Mouse (Mus musculus): ENCODE measurements around the gene Camp. TPM values are rescaled to one million over a fixed set of nuclear protein-coding genes. Genes with fewer than 3 reads are reported as not detected.
A peak's percentile ranks its signal among the peaks of the same experiment; 100 is the strongest.
"Not testable (repeated sequence)": the region's sequence is repeated elsewhere in the genome, so short reads cannot be mapped to it uniquely, and the experiment has no call there.

Gene Camp
- polyA plus RNA-seq, 1 experiment from 2014 or later: 5.1 TPM

- DNase-seq (ENCODE audit: low spot score): no peak
Observed at GRCm38 (mm10) chr9:109854341-109854740, 4.9 kb upstream of the Camp start.

GRCm38 (mm10) chr9:109850099-109850498 is 682 bp upstream of the Camp start:
- no peak for DNase-seq (ENCODE audit: low spot score)

GRCm38 (mm10) chr9:109833088-109833412 is 16.4 kb downstream of the Camp start:
- DNase-seq (ENCODE audit: low spot score): no peak

GRCm38 (mm10) chr9:109832391-109833087 is 16.9 kb downstream of the Camp start, which contains the start of gene Nme6:
Nme6 (plus strand) TSS chr9:109832749.
- DNase-seq (ENCODE audit: low spot score): peak; percentile 84

GRCm38 (mm10) chr9:109826181-109826580 is 23.2 kb downstream of the Camp start:
- DNase-seq (ENCODE audit: low spot score): no peak

- no peak for DNase-seq (ENCODE audit: low spot score)
Observed at GRCm38 (mm10) chr9:109825739-109826138, 23.7 kb downstream of the Camp start.

DNA sequence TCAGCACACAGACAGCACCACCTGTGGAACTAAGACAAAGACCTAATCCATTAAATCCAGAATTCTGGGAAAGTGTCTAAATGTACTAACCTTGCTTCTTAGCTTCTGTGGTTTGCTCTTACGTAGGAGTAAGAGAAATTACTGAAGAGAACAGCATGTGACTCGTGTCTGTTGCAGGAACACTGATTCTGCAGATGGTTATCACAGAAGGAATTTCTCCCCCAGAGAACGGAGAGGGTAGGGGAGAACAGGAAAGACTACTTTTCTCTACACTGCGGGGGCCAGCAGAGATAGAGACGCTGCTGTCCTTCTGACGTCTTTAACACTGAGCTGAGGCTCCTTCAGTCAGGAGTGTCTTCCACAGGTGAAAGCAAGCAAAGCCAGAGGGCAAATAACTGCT is 33.1 kb downstream of the Camp start:
- DNase-seq (ENCODE audit: low spot score): no peak

GRCm38 (mm10) chr9:109813424-109813823 is 36.0 kb downstream of the Camp start:
- no peak for DNase-seq (ENCODE audit: low spot score)

GRCm38 (mm10) chr9:109811980-109812379 is 37.4 kb downstream of the Camp start, which contains the start of gene Spink8:
Spink8 (plus strand) TSS chr9:109812280.
- DNase-seq (ENCODE audit: low spot score): no peak

- DNase-seq (ENCODE audit: low spot score): no peak
Observed at GRCm38 (mm10) chr9:109807898-109808297, 41.5 kb downstream of the Camp start.

GRCm38 (mm10) chr9:109806695-109807293 is 42.6 kb downstream of the Camp start:
- no peak for DNase-seq (ENCODE audit: low spot score)

GRCm38 (mm10) chr9:109806260-109806659 is 43.2 kb downstream of the Camp start:
- DNase-seq (ENCODE audit: low spot score): no peak

- not testable (repeated sequence) for DNase-seq (ENCODE audit: low spot score)
Observed at GRCm38 (mm10) chr9:109805596-109805995, 43.8 kb downstream of the Camp start.

DNA sequence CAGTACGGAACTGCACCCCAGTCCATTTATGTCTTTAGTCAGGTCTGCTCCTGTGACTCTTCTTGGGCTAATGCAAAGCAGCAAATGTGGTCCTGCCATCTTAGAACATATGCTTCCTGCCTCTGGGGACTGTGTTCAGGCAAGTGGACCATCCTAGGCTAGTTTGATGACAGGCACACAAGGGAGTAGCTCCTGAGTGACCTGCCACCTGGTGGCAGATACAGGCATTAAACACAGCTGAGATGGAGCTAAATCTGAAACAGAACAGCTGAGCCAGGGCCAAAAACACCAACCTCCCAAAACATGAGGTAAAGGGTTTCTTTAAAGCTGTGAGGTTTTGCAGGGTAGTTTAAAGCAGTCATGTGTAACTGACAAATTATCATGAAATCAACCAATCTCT is 51.4 kb downstream of the Camp start:
- peak; percentile 20 for DNase-seq (ENCODE audit: low spot score)

Small RNA genes within 50 kb of the gene (microRNA-seq; reads per million reads assigned to microRNA genes)
- gene Mir7089 (ENCODE audit: borderline number of aligned reads): 2.1 reads per million

Other genes with a start within 250 kb of the Camp start
- 0.08 TPM in 1 of 2 replicates, not detected in the other for gene Fbxw24, start 223.6 kb downstream of the Camp start, polyA plus RNA-seq (2015; fragmentation: Nextera tagmentation; extraction: Ambion mirVana)
- not detected in 2 replicates for gene Fbxw25, start 185.0 kb downstream of the Camp start, polyA plus RNA-seq (2015; fragmentation: Nextera tagmentation; extraction: Ambion mirVana)
- gene Fbxw18, start 146.9 kb downstream of the Camp start, polyA plus RNA-seq (2015; fragmentation: Nextera tagmentation; extraction: Ambion mirVana): not detected in 2 replicates
- gene Fbxw26, start 103.5 kb downstream of the Camp start, polyA plus RNA-seq (2015; fragmentation: Nextera tagmentation; extraction: Ambion mirVana): not detected in 2 replicates
- not detected in 2 replicates for gene Fbxw27, start 58.9 kb downstream of the Camp start, polyA plus RNA-seq (2015; fragmentation: Nextera tagmentation; extraction: Ambion mirVana)
- 0.81 TPM in 1 of 2 replicates, not detected in the other for gene Spink8, start 37.3 kb downstream of the Camp start, polyA plus RNA-seq (2015; fragmentation: Nextera tagmentation; extraction: Ambion mirVana)
- 40.9 and 43.0 TPM in 2 replicates for gene Nme6, start 16.9 kb downstream of the Camp start, polyA plus RNA-seq (2015; fragmentation: Nextera tagmentation; extraction: Ambion mirVana)
- gene Cdc25a, start 26.0 kb upstream of the Camp start, polyA plus RNA-seq (2015; fragmentation: Nextera tagmentation; extraction: Ambion mirVana): 27.7 and 30.8 TPM in 2 replicates
- gene Map4, start 81.8 kb upstream of the Camp start, polyA plus RNA-seq (2015; fragmentation: Nextera tagmentation; extraction: Ambion mirVana): 69.9 and 71.6 TPM in 2 replicates